Mouse (Mus musculus): ENCODE measurements around the gene Rpl24. TPM values are rescaled to one million over a fixed set of nuclear protein-coding genes. Genes with fewer than 3 reads are reported as not detected.
"Not testable (repeated sequence)": the region's sequence is repeated elsewhere in the genome, so short reads cannot be mapped to it uniquely, and the experiment has no call there.

Gene Rpl24
- 100 to 1,000 TPM; 327 to 441 (median 373) TPM for total RNA-seq (2022)

- DNase-seq (ENCODE audit: low spot score in 2 of 2), result peak; percentile 96
Measured at GRCm38 (mm10) chr16:55966212-55966871, at the start of gene Rpl24. TSS of gene Rpl24 (plus strand) at chr16:55966275.

GRCm38 (mm10) chr16:55922079-55922478 lies 44.0 kb upstream of the Rpl24 start:
- peak; percentile 20 to 58 for DNase-seq (ENCODE audit: low spot score in 2 of 2)

- no peak for DNase-seq (ENCODE audit: low spot score in 2 of 2)
Measured at GRCm38 (mm10) chr16:55924010-55924409, 42.1 kb upstream of the Rpl24 start.

GRCm38 (mm10) chr16:55933681-55934343 lies 32.3 kb upstream of the Rpl24 start:
- peak; percentile 23 to 39 for DNase-seq (ENCODE audit: low spot score in 2 of 2)

GRCm38 (mm10) chr16:55934453-55935037 lies 31.5 kb upstream of the Rpl24 start, which contains the start of gene Cep97:
TSS of gene Cep97 (minus strand) at chr16:55934855.
- DNase-seq (ENCODE audit: low spot score in 2 of 2), result peak; percentile 94 to 95

- DNase-seq (ENCODE audit: low spot score in 2 of 2), result no peak
Measured at GRCm38 (mm10) chr16:55938761-55939160, 27.3 kb upstream of the Rpl24 start.

- no peak for DNase-seq (ENCODE audit: low spot score in 2 of 2)
Measured at GRCm38 (mm10) chr16:55939703-55940102, 26.4 kb upstream of the Rpl24 start.

- DNase-seq (ENCODE audit: low spot score in 2 of 2), result no peak
Measured at GRCm38 (mm10) chr16:55940781-55941180, 25.3 kb upstream of the Rpl24 start.

- DNase-seq (ENCODE audit: low spot score in 2 of 2), result no peak
Measured at GRCm38 (mm10) chr16:55947266-55947665, 18.8 kb upstream of the Rpl24 start.

GRCm38 (mm10) chr16:55947876-55948410 lies 18.1 kb upstream of the Rpl24 start:
- not testable (repeated sequence) for DNase-seq (ENCODE audit: low spot score in 2 of 2)

GRCm38 (mm10) chr16:55948963-55949362 lies 17.1 kb upstream of the Rpl24 start:
- no peak for DNase-seq (ENCODE audit: low spot score in 2 of 2)

GRCm38 (mm10) chr16:55950462-55950861 lies 15.6 kb upstream of the Rpl24 start:
- no peak for DNase-seq (ENCODE audit: low spot score in 2 of 2)

GRCm38 (mm10) chr16:55950946-55951678 lies 15.0 kb upstream of the Rpl24 start:
- peak in 1 of 2 experiments; percentile 82 for DNase-seq (ENCODE audit: low spot score in 2 of 2)

- no peak for DNase-seq (ENCODE audit: low spot score in 2 of 2)
Measured at GRCm38 (mm10) chr16:55951679-55952327, 14.3 kb upstream of the Rpl24 start.

GRCm38 (mm10) chr16:55952771-55953170 lies 13.3 kb upstream of the Rpl24 start:
- DNase-seq (ENCODE audit: low spot score in 2 of 2), result no peak

- DNase-seq (ENCODE audit: low spot score in 2 of 2), result not testable (repeated sequence)
Measured at GRCm38 (mm10) chr16:55954196-55954595, 11.9 kb upstream of the Rpl24 start.

- DNase-seq (ENCODE audit: low spot score in 2 of 2), result not testable (repeated sequence)
Measured at GRCm38 (mm10) chr16:55963068-55963467, 3.0 kb upstream of the Rpl24 start.

GRCm38 (mm10) chr16:55964126-55964949 lies 1.7 kb upstream of the Rpl24 start:
- peak; percentile 50 to 69 for DNase-seq (ENCODE audit: low spot score in 2 of 2)

- no peak for DNase-seq (ENCODE audit: low spot score in 2 of 2)
Measured at GRCm38 (mm10) chr16:55967221-55967620, 1.1 kb downstream of the Rpl24 start.

GRCm38 (mm10) chr16:55969147-55969546 lies 3.1 kb downstream of the Rpl24 start:
- no peak for DNase-seq (ENCODE audit: low spot score in 2 of 2)
